Mouse (Mus musculus) urinary bladder, postnatal 25 days (tissue): ENCODE results near the gene Cnnm4.

ENCODE experiments used
- DNase-seq: peaks from one replicate; pipeline ENCODE4 v3.0.0; 2022; ENCODE audit warnings: low spot score

Cnnm4 gene

GRCm38 (mm10) chr1:36473211-36473780 is 1.9 kb downstream of the Cnnm4 start:
- DNase-seq, result no peak

GRCm38 (mm10) chr1:36474646-36475045 is 3.2 kb downstream of the Cnnm4 start:
- DNase-seq, result no peak

- DNase-seq, result no peak
These were observed 4.2 kb downstream of the Cnnm4 start for GRCm38 (mm10) chr1:36475480-36476110.

GRCm38 (mm10) chr1:36476426-36476825 is 5.0 kb downstream of the Cnnm4 start:
- DNase-seq, result no peak

- no peak for DNase-seq
These were observed 6.9 kb downstream of the Cnnm4 start for GRCm38 (mm10) chr1:36478343-36478795.

GRCm38 (mm10) chr1:36479903-36480899 is 8.8 kb downstream of the Cnnm4 start:
- no peak for DNase-seq

GRCm38 (mm10) chr1:36483825-36484224 is 12.4 kb downstream of the Cnnm4 start:
- no peak for DNase-seq

GRCm38 (mm10) chr1:36485080-36485479 is 13.7 kb downstream of the Cnnm4 start:
- DNase-seq, result no peak

GRCm38 (mm10) chr1:36487111-36487510 is 15.7 kb downstream of the Cnnm4 start:
- DNase-seq, result no peak

GRCm38 (mm10) chr1:36489661-36490060 is 18.2 kb downstream of the Cnnm4 start:
- DNase-seq, result no peak

- DNase-seq, result peak; percentile 42
These were observed 21.2 kb downstream of the Cnnm4 start for GRCm38 (mm10) chr1:36492416-36493139.

GRCm38 (mm10) chr1:36493299-36493698 is 21.9 kb downstream of the Cnnm4 start:
- DNase-seq, result no peak

GRCm38 (mm10) chr1:36496719-36497118 is 25.3 kb downstream of the Cnnm4 start:
- no peak for DNase-seq

GRCm38 (mm10) chr1:36497312-36497711 is 25.9 kb downstream of the Cnnm4 start:
- no peak for DNase-seq

- DNase-seq, result peak; percentile 79
These were observed 29.8 kb downstream of the Cnnm4 start for GRCm38 (mm10) chr1:36501261-36501660.

- DNase-seq, result no peak
These were observed 36.8 kb downstream of the Cnnm4 start for GRCm38 (mm10) chr1:36508238-36508637.

- peak; percentile 100 for DNase-seq
These were observed 40.0 kb downstream of the Cnnm4 start, which contains the start of gene Cnnm3 for GRCm38 (mm10) chr1:36511289-36512021. Cnnm3 (plus strand) TSS chr1:36511867.

GRCm38 (mm10) chr1:36512089-36512965 is 40.9 kb downstream of the Cnnm4 start:
- peak; percentile 36 for DNase-seq

GRCm38 (mm10) chr1:36512966-36513280 is 41.5 kb downstream of the Cnnm4 start:
- no peak for DNase-seq

GRCm38 (mm10) chr1:36513310-36513709 is 41.9 kb downstream of the Cnnm4 start:
- no peak for DNase-seq
